Mouse (Mus musculus) kidney, postnatal 36 days (tissue): ENCODE results near the gene Gm45062.

Experiments
- DNase-seq, 2 experiments: peaks; one replicate each; pipeline ENCODE4 v3.0.0; 2021 to 2022; ENCODE audit warnings: mixed read lengths in 2 of 2

The Gm45062 gene

GRCm38 (mm10) chr6:8631362-8631761, 372.1 kb downstream of the Gm45062 start:
- no peak for DNase-seq

DNA sequence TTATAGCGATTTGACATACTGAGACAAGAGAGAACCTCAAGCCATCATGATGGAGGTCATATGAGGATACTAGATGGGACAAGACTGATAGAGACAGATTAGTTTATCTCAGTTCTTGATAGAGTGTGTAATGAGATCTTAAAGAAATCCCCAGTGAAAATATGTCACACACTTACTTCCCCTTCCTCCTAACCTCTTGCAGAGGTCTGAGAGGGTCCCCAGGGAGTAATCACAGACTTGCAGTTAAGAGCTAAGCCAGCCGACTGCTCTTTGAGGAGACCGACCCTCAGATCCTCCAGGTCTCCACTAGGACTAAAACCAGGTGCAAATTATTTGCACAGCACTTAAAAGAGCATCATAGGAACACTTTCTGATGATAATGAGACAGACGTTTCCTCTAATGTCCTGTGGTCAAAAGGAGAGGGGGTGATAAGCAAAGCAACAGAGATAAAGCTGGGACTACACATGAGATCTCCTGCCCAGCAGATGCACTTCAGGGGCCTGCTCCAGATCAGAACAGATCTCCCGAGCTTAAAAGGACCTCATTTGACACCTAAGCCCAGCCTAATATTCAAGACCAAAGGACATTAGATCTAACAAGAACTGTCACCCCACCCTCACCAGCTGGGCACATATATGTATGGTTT, 372.9 kb downstream of the Gm45062 start:
- DNase-seq: no peak

GRCm38 (mm10) chr6:8632701-8633100, 373.5 kb downstream of the Gm45062 start:
- no peak for DNase-seq

- no peak for DNase-seq
These were observed 378.9 kb downstream of the Gm45062 start for GRCm38 (mm10) chr6:8638122-8638521.

DNA sequence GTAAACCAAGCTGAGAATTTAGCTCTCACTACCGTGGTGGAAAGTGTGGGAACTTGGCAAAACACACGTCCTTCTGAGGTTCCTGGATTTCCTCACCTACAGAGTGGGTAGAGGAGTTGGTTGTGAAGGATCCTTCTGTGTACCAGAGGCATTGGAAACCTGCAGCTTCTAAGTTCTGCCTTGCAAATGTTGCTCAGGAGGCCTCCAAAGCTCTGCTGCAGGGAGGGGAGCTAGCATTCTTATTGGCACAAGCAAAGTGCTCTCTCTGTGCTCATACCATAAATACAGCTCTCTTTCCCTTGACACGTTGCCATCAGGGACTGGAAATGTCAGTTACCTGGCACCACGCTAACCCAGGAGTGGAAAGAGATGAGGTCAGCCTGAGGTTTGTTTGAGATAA, 379.6 kb downstream of the Gm45062 start:
- DNase-seq: no peak

DNA sequence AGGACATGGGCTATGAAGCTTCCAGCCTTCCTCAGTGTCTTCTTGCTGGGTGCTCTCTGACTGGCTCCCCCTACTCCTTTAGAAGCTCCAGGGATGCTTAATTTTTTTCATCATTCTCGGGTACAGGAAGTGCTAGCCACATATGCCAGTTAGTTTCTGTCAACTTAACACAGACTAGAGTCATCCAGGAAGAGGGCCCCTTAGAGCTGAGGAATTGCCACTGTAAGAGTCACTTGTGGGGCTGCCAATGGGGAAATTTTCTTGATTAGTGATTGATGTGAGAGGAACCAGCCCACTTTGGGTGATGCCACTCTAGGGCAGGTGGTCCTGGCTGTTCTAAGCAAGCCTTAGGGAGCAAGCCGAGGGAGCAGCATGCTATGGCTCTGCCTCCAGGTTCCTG, 380.3 kb downstream of the Gm45062 start:
- no peak for DNase-seq

- DNase-seq: no peak
These were observed 381.6 kb downstream of the Gm45062 start for GRCm38 (mm10) chr6:8640863-8641262.

- no peak for DNase-seq
These were observed 385.5 kb downstream of the Gm45062 start for GRCm38 (mm10) chr6:8644703-8645102.

DNA sequence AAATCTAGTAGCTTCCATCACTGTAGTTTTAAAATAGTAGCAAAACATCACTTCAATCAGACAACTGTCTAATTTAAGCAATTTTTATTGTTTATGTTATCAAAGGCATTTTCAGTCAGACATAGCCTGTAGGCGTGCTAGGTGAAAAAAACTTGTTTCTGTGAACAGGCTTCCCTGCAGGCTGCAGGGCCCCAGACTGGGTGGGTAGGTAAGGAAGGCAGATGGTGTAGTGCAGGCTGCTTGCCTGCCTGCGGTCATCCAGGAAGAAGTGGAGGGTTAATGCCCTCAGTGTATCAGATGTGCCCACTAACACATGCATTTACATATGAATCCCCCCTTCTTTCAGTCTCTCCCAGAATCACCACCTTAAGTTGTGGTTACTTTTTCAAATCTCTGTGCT, 386.5 kb downstream of the Gm45062 start:
- DNase-seq: no peak
